Mouse (Mus musculus): ENCODE measurements around the gene Mical3.

Mical3 gene

DNA sequence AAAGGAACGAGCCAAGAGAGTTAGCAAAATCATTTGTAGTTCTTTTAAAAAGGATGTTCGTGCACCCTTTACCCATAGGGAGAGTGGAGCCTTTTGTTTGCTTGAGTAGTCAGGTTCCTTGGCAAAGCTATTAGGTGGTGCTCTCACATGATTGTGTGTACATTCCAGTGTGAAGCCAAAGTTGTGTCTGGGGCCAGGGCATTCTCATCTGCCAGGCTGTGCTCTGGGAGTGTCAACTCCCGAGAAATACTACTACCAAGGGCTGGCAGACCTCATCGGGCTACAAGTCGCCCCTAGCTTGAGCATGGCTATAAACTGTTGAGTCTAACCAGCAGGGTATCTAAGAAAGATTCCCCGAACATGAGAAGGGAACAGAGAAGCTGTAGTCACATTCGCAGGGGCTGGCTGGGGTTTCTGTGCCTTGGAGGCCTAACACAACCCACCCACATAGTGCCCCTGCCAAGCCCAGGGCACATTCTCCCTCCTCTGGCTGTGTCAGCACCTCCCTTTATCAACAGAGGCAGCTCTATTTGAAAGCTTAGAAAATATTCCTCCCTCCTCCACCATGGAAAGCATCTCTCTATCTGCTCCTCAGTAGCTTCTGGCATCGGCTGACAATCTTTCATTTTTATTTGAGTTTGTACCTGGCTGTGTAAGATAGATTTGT lies 130.8 kb downstream of the Mical3 start:
- no peak for DNase-seq

DNA sequence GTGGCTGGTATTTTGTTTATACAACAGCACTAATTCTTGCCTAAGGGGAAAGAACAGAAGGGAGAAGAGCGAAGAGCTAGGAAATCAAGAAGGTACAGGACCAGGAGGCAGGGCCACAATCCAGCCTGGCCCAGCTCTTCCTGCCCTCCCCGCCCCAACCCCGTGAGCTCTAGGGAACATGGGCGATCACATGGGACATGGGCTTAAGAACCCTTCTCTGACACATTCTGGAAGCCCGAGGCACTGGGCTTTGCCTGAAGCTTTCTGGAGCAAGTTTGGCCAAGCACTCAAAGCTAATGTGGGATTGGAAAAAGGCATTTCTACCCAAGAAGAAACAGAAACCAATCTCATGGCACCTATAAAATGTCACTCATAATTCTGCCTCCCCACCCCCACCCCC lies 131.7 kb downstream of the Mical3 start:
- no peak for DNase-seq

DNA sequence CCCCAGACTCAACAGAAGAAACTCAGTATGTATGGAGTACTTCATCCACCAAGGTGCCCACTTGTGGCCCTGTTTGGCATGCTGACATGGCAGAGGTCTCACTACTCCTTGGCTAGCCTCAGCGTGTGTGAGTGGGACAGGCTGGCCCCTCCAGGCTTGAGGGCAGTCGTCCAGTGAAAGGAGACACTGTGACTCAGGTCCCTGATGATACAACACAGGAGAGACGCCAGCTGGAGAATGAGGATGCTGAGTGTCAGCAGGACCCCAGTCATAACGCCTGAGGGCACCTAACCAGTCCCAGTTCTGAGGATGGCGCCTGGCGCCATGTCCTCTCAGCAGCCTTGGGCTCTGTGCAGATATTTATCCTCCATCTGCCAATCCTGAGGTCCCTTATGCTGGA lies 134.2 kb downstream of the Mical3 start:
- DNase-seq, result no peak

GRCm38 (mm10) chr6:120995541-120995940 lies 135.3 kb downstream of the Mical3 start:
- DNase-seq, result no peak

GRCm38 (mm10) chr6:120991857-120992256 lies 138.9 kb downstream of the Mical3 start:
- no peak for DNase-seq

GRCm38 (mm10) chr6:120987571-120988084 lies 143.2 kb downstream of the Mical3 start:
- no peak for DNase-seq

- DNase-seq, result no peak
Measured at GRCm38 (mm10) chr6:120987164-120987563, 143.6 kb downstream of the Mical3 start.

DNA sequence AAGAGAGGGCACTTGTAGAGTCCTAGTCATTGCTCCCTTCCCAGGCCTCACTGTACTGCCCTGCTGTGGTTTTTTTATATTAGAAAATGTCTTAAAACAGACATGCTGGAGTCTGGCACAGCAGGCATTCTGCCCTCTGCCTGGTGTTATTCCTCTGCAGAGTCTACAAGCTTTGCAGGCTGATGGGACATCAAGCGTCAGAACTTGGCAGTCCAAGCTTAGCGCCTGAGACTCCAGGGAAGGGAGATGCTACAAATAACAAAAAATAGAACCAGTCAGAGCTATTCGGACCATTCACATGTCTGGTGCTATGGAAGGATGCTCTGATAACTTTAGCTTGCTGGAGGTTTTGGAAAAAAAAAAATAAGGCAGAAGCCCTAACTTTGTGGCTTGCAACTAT lies 144.6 kb downstream of the Mical3 start:
- DNase-seq, result no peak

- DNase-seq, result no peak
Measured at GRCm38 (mm10) chr6:120982314-120982713, 148.5 kb downstream of the Mical3 start.

GRCm38 (mm10) chr6:120981537-120981936 lies 149.3 kb downstream of the Mical3 start:
- no peak for DNase-seq

GRCm38 (mm10) chr6:120978019-120978621 lies 152.7 kb downstream of the Mical3 start:
- no peak for DNase-seq

DNA sequence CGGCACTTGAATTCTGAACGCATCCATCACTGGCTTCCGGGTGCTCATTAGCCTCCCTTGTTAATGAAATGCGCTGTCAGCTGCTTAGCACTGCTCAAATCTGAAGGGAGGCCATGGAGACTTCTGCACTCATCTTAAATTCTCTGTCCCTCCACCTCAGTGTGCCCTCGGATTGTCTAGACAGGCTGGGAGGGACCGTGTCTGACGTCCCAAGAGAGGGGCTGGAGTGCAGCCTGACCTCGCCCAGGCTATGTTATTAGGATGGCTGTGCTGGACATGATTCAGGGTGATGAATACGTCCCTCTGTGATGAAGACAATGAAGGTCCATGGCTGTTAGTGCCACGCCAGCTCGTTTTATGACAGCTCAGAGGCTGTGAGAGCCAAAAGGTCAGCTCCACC lies 153.8 kb downstream of the Mical3 start:
- no peak for DNase-seq

DNA sequence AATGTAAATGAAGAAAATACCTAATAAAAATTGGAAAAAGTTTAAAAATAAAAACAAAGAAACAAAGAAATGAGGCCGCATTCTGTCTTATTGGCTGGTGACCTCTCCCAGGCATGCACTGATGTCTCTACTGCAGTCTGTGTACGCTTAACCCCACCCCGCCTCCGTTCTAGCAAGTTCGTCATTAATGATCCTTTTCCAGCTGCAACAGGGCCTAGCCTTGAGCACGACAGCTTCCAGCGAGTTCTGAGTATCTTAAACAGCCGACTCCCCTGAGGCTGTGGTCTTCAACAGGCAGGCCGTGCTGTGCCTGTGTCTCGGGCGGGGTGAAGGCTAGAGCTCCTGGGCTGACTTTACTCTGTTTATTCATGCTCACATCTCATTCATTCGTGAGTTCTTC lies 154.7 kb downstream of the Mical3 start:
- DNase-seq, result no peak

DNA sequence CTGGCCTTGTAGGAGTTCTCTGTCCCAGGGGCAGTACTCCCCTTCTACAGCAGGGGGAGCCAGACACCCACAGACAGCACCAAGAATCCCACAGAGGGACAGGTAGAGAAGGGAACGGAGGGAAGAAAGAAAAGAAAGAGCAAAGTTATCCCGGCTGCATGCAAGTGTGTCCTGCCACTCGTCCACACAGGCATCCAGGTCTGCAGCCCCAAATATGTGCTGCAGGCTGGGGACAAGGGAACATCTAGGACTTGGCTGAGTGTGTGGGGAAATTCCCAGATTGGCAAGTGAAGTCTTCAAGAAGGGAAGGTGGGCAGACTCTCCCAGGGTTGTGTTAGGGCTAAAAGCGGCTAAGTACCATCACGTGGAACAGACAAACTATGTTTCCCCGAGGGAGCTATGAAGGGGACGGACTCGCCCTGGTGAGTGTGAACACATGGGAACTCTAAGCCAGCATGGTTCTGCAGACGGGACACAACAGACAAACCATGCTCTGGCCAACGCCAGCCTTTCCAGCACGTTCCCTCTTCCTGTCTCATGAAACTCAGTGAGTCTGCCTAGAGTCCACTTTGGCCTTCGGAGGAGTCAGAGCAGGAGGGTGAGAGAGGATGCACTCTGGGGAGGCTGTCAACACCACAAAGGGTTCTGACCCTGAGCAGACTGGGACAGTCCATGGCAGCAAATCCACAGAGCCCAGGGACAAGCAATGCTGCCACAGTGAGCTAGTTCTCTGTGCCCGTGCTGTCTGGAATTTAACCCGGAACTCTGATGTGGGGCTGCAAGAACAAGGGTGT lies 158.8 kb downstream of the Mical3 start:
- DNase-seq, result peak; percentile 73

DNA sequence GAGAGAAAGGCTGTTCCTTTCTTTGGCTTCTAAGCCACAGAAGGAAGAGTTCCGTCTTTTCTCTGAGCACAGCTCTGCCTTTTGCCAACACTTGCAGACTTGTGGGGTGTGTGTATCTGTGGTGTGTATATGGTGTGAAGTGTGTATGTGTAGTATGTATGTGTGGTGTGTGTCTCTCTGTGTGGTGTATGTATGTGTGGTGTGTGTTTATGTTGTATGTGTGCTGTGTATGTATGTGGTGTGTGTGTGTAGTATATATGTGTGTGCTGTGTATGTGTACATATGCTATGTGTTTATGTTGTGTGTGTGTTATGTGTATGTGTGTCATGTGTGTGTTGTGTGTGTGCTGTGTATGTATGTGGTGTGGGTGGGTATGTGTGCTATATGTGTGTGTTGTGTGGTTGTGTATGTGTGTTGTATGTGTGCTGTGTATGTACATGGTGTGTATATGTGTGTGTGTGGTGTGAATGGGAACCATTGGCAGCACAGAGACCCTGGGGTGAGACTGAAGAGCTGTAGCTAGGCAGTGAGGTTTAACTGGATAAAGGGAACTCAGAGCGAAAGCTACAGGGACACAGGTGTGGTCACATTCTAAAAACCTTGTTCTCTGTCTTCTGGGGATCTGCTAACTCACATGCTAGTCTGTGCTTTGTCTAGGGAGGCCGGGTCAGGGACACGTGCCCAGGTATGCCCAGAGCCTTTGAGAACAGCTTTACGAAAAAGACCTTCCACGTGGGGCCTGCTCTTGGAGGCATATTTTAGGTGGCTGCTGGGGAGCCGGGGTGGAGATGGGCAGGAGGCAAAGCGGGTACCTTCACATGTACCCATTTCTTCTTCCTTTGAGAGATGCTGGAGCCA lies 159.6 kb downstream of the Mical3 start:
- DNase-seq, result no peak

GRCm38 (mm10) chr6:120965814-120966213 lies 165.0 kb downstream of the Mical3 start:
- no peak for DNase-seq

DNA sequence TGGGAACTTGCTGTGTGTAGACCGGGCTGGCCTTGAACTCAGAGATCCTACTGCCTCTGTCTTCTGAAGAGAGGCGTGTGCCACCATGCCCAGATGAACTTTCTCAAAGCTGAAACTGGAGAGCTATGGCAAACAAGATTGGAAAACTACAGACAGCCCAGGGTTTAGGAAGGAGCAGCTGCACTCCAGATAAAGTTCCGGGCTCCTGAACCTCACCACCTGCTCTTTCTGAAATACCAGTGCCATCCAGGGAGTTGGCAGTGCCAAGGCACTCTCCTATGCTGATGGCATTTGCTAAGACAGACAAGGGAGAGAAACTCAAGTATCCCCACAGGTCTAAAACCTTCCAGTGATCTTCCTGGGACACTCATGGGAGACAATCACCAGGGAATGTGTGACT lies 166.6 kb downstream of the Mical3 start:
- DNase-seq, result no peak

DNA sequence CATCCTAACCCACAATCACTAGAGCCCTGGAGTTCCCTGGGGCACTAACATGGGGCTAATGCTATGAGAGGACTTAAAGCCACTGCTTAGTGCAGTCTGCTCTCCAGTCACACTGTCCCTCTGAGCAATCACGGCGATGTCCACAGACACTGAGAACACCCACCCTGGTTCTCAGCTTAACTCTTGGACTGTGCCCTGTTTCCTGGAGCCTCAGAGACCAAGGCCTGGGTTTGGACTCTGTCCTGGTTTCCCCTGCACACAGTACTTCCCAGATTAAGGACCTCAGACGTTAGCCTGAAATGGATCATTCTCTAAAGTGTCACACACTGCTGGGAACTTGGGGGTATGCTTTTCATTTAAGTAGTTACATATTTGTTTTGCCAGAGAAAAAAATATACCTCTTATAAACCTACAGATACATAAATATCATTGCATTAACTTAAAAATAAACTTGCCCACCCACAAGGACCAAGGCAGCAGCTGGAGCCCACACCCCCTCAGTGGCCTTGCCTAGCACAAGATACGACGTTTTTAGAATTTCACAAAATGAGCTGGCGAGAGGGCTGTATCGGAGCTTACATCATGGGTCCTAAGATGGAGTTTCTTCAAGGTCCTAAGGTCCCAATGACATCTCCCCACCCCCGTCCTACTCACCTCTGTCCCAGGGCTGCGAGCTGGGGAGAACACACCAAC lies 170.3 kb downstream of the Mical3 start:
- DNase-seq, result no peak

DNA sequence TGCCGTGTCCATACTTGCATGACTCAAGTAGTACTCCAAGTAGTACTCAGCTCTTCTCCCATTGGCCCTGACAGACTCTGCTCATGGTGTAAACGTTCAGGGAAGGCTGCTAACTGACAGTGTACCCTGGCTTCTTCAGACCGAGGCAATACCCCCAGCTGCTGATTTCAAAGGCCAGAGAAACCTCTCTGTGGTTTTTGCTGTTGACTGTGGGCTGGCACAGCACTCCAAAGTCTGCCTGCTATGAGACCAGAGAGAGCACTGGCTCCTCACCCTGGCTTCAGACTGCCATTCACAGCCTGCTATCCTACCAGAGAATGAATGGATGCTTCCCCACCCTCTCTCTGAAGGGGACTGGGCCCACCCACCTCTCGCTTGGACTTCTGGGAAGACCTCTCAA lies 173.5 kb downstream of the Mical3 start:
- no peak for DNase-seq

DNA sequence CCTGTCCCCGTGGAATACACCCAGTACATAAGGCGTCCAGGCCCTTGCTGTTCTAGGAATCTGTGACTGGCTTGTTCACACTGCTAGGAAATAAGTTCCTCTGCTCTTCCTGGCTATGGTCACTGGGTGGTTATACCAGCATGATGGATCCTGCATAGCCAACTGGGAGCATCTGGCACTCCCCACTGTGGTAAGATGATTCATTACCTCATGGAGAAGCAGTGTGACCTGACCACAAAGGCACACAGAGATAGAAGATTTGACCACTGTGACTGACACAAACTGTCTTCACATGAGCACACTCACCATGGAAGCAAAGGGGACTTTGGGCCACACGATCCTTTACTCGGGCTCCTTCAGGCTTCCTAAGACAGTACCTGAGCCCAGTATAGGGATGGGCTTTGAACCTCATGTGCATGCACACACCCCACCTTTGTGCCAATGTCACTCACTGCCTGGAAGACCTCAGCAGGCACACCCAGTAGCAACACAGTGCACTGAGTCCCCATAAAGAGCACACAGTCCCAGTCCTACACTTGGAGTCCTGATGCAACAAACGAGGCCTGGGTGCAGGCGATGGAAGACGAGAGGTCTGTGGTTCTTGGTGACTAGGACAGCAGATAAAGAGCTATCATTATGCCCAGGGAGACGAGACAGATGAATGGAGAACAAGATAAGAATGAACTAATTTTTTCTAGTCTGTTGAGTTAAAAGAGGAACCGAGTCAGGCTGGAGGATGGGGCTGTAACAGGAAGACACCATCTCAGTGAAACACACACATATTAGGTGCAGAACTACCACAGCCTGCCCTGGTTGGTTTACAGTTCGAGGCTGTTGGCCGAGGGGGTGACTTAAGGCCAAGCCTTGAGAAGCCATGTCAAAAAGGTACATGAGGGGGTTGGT lies 174.3 kb downstream of the Mical3 start:
- no peak for DNase-seq

DNA sequence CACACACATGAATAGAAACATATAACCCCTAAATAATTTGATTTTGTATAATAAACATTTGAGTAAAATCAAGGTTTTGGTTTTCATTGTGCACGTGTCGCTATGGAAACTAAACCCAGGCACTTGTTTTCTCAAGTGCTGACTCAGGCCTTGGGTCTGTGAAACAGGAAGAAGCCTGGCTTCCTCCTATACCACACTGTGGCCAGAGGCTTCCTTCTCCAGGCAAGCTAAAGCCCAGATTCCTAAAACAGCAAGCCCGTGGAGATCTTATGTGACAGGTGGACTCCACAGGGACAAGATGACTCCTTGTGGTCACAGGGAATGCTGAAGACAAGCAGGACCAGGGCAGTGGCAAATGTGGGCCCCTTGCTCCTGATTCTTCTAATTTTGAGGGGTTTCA lies 175.6 kb downstream of the Mical3 start:
- DNase-seq, result no peak

Data from right cerebral cortex, postnatal 14 days (tissue).